In genomic region chr12:29570351-29570750, GRCm38 (mm10) we compare ENCODE assay signal across 19 mouse cellular contexts. TPM values are rescaled to one million over a fixed set of nuclear protein-coding genes. Genes with fewer than 3 reads are reported as not detected.
"Had no signal": no experiment of that assay in that cellular context is flagged by ENCODE, and none has a peak within 500 bp of the region (broad histone marks: within the 10 kb centered on the region; RNA-seq: fewer than 3 reads in every experiment).

No protein-coding gene starts in this region.

- H3K27ac ChIP-seq: midbrain, embryonic 10.5 days; midbrain, embryonic 12.5 days; neural tube, embryonic 13.5 days; neural tube, embryonic 15.5 days; stomach, embryonic 15.5 days; stomach, postnatal 0 days had no signal

- H3K9ac ChIP-seq: lung, embryonic 14.5 days; midbrain, embryonic 12.5 days; neural tube, embryonic 13.5 days; neural tube, embryonic 15.5 days; stomach, embryonic 15.5 days had no signal

- H3K4me2 ChIP-seq: lung, embryonic 14.5 days; midbrain, embryonic 12.5 days; neural tube, embryonic 13.5 days; neural tube, embryonic 15.5 days; stomach, embryonic 15.5 days had no signal

- H3K36me3 ChIP-seq: midbrain, embryonic 10.5 days; midbrain, embryonic 12.5 days; stomach, embryonic 15.5 days had no signal

- H3K4me3 ChIP-seq: midbrain, embryonic 10.5 days; midbrain, embryonic 12.5 days; myocyte; neural tube, embryonic 13.5 days; neural tube, embryonic 15.5 days; stomach, embryonic 15.5 days had no signal

- H3K27me3 ChIP-seq: midbrain, embryonic 12.5 days; neural tube, embryonic 13.5 days; neural tube, embryonic 15.5 days; stomach, embryonic 15.5 days had no signal

- DNase-seq: lung, adult 18-20 months; lung, embryonic 14.5 days; lung, postnatal 10 days; lung, postnatal 4 days; midbrain, embryonic 14.5 days; right cerebral cortex, postnatal 14 days; thymus, adult 2 months; thymus, postnatal 25 days; thymus, postnatal 4 days had no signal

- H3K9me3 ChIP-seq: midbrain, embryonic 10.5 days; midbrain, embryonic 12.5 days; neural tube, embryonic 13.5 days; neural tube, embryonic 15.5 days; stomach, embryonic 15.5 days had no signal

- H3K4me1 ChIP-seq: midbrain, embryonic 12.5 days; neural tube, embryonic 13.5 days; neural tube, embryonic 15.5 days; stomach, embryonic 15.5 days had no signal

- ATAC-seq: midbrain, embryonic 16.5 days had no signal

RNA-seq across cellular contexts. Expression of gene Myt1l, which starts 42.2 kb away (rescaled TPM):
- total RNA-seq: megakaryocyte, adult 5-6 weeks had no signal
- polyA plus RNA-seq: lung, embryonic 14.5 days; spleen, adult 2 months had no signal
